Mouse (Mus musculus): Measurements from ENCODE around the gene Ptpn20.

The Ptpn20 gene

DNA sequence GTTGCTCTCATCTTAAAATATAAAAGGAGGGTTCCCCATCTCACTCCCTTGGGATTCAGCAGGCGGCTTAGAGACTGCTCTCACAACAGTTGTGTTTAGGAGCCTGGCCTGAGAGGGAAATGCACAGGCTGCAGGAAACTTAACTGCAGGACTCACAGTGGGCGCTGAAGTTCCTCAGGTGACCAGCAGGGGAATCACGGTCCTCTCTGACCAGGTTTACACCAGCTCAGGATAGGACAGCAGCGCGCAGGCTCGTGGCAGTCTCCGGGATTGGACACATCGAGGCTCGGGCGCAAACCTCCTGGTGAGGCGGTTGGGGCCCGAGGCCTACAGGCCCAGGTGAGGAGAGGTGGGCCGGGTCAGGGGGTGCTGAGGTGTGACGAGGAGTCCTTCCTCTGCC, at the start of gene Ptpn20:
TSS of gene Ptpn20 (plus strand) at position 257 of the 400 bp plus-strand sequence.
- DNase-seq = no peak

DNA sequence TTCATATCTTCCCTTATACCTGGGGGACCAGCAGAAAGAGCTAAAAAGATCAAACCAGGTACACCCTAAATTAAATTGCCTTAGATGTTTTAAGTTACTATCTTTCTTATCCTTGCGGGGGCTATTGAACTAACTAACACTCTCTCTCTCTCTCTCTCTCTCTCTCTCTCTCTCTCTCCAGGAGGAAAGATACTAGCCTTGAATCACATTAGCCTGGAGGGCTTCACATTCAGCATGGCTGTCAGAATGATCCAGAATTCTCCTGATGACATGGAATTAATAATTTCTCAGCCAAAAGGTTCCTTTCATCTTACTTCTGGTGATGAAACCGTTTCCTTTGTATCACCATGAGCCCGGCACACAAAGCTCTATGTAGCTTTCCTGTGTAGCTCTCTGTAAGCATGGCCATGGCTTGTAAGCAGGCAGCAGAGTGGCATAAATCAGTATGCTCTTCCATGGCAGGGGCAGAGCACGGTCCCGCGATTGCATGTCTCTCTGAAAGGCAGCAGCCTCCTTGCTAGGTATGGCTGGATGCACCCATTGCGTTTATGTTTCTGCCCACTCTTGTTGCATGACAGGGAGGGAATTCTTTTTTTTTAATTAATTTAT, 49.3 kb upstream of the Ptpn20 start:
- no peak for DNase-seq

DNA sequence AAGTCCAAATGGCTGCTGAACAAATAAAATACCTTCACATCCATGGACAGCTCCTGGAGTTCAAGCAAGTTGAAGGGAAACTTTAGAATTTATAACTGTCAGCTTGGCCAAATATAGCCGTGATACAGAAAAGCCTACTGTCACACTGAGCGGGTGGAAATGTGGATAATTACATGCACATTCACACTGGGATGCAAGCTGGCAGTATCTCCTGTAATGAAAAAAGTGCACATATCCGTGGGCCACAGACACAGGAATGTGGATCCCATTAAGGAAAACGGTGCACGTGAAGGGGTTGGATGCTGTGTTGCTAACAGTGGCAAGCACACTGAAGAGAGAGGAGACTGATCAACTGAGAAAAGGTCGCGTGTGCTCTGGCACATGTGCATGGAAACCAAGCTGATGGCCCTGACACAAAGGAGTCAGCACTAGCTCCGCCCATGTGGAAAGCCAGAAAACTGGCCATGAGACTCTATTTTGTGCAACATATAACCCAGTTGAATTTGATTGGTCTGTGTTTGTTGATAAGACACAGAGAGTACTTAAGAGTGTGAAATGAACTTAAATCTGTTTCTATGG, 43.4 kb upstream of the Ptpn20 start:
- no peak for DNase-seq

GRCm38 (mm10) chr14:33548650-33549049, 40.4 kb upstream of the Ptpn20 start:
- DNase-seq = no peak

DNA sequence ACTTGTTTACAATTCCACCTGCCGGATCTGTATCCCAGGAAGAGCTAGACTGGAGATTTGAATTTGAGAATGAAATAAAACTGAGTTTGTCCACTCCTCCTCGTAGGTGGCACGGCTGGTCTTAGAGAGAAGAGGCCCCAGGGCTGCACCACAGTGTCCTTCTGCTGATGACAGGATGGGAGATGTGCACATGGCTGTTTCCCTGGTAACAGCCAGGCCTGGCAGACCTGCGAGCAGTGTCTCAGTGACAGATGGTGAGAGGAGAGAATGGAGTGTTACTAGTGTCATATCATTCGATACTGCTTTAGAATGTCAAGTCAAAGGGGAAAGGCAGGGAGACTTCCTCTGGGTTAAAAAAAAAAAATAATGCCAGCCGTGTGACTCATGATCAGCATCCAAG, 39.2 kb upstream of the Ptpn20 start:
- no peak for DNase-seq

DNA sequence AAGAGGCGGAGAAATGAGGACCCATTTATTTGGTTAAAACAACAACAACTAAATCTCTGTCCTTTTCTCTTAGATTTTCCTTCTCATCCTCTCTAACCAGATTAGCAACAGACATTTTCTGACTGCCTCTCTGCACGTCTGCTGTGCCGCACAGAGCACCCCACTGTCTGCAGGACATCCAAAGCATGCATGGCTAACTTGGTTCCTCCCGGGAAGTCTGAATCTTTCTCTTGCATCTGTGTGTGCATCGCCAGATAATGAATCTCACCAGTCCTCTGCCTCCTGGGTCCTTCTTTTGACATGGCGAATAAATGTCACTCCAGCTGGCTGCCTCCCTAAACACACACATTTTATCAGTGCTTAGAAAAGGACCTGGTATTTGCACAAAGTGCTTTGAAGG, 18.3 kb upstream of the Ptpn20 start:
- no peak for DNase-seq

DNA sequence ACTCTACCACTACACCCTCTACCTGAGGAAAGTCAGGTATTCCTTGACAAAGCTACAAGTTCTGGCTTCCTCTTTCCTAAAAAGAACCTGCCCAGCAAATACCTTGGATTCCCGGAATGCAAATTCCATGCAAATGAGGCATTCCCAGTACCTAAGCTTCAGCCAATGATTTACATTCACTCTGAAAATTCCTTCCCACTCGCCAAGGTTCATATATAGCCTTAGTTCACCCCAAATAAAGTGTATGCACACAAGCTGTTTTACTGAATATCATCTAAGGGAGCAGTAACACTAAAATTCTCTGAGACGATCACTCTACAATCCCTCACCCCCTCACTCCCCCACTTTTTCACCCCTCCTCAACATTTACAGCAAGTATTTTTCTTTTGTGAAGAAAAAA, 15.4 kb upstream of the Ptpn20 start:
- DNase-seq = no peak

DNA sequence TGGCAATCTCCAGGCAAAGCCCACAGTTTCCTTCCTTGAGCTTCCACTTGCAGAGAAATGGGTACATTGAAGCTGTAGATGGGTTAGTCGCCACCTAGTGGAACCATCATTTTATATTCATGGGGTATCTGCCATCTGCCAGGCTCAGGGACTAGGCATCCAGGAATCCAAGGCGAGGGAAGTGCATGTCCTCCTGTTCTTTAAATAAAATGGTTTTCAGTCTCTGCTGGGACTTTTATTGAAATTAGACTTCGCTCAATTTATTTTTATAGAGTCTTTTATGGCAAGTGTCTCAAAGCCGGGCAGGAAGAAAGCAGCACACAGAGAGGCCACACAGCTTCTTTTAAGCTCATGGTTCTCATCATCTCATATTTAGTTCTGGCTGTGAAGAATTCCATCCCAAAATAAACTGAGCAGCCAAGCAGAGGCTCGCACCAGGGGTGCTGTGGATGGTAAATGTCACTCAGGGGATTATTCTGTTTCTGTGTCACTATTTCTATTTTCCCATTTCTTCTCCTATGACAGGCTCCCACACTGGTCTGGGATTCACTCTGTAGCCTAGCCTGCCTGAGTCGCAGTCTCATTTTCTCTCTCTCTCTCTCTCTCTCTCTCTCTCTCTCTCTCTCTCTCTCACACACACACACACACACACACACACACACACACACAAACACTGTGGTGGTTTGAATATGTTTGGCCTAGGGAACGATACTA, 9.1 kb upstream of the Ptpn20 start:
- DNase-seq = no peak

DNA sequence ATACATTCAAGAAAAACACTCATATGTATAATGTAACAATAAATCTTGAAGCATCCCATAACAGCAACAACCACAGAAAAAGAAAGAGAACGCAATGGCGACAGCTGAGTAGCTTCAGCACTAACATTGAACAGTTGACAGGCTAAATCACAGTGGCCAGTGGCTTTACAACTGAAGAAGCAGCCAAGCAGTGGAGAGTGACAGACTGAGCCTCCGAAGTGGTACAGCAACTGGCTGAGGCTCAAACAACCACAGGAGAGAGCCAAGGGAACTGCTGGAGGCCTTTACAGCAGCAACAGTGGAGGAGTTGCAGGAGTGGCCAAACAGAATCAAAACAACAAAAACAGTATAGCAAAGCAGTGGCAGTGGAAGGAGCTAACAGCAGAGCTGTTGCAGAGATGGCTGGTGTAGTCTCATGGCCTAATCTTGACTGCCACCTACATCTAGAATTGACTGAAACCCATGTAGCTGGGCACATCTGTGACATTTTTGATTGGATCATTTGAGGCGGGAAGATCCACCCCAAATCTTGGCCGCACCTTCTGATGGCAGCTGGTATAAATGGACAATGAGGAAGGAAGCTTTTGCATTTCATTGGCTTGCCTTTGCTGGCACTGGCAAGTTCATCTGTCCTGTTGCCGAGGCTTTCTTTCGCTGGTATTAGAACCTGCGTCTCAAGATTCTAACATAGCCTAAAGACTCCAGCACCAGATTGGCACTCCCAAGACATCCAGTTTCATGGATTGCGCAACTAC, 9.5 kb downstream of the Ptpn20 start:
- no peak for DNase-seq

GRCm38 (mm10) chr14:33607431-33607830, 18.4 kb downstream of the Ptpn20 start:
- DNase-seq = no peak

- DNase-seq = no peak
Observed at GRCm38 (mm10) chr14:33625036-33625435, 36.0 kb downstream of the Ptpn20 start.

DNA sequence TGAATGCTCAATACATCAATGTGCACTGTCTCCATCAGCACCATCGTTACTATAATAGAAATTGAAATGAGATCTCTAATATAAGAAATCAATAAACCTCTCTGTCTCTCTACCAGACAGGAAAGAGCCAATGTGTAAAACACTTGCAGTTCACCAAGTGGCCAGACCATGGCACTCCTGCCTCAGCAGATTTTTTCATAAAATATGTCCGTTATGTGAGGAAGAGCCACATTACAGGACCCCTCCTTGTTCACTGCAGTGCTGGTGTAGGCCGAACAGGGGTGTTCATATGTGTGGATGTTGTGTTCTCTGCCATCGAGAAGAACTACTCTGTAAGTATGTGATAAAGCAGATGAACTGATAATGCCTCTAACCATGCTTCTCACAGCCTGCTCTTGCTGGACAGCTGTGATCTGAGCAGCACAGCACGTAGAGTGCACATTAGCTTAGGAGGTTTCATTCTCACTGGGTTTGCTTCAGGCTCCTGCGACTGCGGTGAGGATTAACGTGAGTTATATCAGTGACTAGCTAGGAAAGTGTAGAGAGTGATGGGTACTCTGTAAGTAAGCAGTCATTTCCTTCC, 43.9 kb downstream of the Ptpn20 start:
- peak; percentile 26 for DNase-seq

- DNase-seq = no peak
Observed at GRCm38 (mm10) chr14:33634354-33634753, 45.3 kb downstream of the Ptpn20 start.

DNA sequence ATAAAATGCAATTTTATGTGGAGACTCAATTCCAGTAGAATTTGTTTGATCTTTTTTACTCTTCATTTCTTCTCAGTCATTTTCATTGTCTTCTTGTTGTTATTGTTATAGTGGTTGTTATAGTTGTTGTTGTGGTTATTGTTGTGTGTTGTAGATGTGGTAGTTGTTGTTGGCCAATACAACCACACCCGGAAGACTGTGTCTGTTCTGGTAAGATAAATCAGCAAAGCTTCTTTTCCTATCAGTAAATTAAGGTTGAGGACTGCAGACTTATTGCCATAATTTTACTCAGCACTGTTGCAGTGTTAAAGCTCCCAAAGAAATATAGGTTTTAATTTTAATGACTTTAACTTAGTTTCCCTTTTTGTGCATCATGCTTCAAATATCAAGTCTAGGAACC, 45.8 kb downstream of the Ptpn20 start:
- DNase-seq = no peak

DNA sequence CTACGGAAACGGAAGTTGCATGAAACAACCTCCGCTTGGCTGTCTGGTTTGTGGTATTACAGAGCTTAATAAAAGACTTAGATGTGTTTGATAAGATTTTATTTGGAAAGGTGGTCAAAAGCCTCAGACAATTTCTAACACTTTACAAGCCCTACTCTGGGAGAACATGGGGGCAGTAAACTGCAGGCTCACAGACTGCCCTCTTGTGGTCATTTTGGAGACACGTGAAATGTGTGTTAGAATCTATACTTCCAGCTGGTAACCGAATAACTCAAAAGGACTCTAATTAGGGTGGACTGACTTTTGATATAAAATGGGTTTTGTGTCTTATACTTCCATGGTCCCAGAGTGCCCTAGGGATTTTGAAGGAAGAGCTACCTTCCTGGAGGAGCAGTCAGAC, 50.4 kb downstream of the Ptpn20 start:
- DNase-seq = no peak

GRCm38 (mm10) chr14:33650721-33651120, 61.7 kb downstream of the Ptpn20 start:
- peak; percentile 28 for DNase-seq

DNA sequence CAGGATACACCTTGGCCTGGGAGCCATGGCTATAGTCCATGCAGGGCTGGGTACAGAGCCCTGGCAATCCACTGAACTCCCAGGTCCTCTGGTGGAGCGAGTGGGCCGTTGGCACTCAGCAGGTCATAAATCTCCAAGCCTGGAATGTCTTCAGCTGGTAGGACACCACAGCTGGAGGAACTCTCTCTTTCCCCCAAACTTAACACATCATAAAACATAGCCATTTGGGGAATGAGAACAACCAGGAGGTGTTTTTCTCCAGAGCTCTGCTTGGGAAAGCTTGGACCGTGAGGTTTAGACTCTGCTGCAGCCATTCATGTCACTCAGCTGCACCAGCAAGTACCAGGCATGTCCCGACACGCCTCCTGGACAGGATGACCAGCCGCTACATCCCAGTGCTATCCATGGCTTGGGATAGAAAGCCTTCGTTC, 68.5 kb downstream of the Ptpn20 start:
- DNase-seq = peak; percentile 26

DNA sequence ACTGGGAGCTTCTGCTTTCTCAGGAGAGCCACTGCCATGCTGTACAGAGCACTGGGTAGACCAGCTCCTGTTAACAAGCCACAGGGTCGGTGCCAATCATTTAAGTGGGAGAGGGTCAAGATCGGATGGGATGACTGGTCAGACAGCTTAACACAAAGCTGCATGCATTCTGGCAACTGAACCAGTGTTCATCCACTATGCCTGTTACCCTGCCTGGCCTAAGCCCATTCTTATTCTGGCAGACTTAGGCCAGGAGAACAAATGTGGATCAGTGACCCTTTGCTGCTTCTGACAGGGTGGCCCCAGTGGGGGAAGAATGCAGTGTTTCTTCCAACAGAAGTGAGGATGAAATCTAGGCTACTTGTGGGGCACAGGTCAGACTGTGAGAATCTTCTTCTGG, 69.3 kb downstream of the Ptpn20 start:
- peak; percentile 28 for DNase-seq

DNA sequence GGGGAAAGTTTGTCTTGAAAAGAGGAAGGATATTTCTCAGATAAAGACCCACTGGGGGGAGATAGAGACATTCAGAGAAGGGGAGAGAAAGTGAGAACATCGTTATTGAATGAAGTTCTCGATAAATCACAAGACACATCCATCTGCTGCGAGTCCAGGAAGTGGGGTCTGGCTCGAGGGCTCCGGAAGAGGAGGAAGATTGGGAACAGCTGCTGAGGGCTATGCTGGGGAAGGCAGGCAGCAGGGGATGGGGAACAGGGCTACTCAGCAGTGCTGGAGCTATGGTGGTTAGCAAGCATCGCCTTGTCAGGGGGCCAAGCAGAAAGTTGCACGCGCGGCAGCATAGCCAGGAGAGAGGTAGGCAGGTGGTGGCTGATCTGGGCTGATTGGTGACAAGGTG, 73.1 kb downstream of the Ptpn20 start:
- DNase-seq = no peak

GRCm38 (mm10) chr14:33666301-33666700, 77.3 kb downstream of the Ptpn20 start:
- DNase-seq = no peak

DNA sequence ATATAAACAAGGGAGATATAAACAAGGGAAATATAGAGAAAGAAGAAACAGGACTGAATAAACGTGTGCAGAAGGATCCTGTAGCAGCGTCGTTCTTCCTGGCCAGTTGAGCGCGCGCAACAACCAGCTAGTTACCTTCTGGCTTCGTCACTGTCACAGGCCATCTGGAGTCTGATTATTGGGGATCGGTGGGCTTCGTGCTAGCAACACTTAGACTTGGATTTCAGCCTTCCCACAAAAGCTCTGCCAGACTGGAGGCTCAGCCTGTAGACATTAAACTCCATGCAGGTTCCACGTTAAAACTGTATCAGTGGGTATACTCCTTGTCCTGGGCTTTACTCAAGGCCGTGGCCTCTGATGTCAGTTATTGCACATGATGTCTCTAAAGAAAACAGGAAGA, 80.9 kb downstream of the Ptpn20 start:
- no peak for DNase-seq

DNA sequence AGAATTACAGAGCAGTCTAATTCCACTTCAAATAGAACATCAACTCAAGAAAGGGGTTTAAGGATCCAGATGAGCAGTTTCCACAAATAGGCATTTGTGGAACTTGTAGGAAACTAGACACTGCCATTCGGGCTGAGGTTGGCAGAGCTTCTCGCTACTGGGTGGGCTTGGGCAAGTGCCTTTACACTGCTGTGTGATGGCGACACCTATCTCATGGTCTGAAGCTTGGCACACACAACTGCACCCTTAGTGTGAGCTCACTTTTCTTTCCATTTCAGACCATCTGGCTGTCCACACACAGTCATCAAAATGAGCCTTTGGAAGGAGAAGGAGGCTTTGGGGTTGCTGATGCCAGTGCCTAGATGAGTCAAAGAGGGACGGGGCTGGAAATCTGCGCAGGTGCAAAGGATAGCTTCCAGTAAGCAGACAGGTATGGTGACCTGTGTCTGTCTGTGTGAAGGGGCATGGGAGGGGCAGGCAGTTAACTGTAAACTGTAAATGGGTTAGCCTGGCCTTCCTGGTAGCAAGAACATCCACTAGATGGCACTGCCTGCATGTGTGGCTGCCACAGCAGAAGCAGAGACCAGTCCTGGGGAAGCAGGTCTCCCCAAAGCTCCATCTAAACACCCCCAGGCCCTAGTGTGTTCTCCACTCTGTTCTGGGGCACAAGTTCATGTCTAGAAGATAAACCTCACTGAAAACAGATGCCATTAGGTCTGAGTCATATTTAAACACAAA, 84.5 kb downstream of the Ptpn20 start:
- DNase-seq = peak; percentile 54

GRCm38 (mm10) chr14:33677996-33678395, 89.0 kb downstream of the Ptpn20 start:
- no peak for DNase-seq

Measured in lung, postnatal 36 days (tissue).